Mouse (Mus musculus) megakaryocyte, embryonic 14.5 days (primary cell): ENCODE results near the gene Lat.

ENCODE experiments used
- FLI1 ChIP-seq: IDR thresholded peaks from 2 replicates; pipeline ENCODE4 v1.6.1; 2012; ENCODE audit warnings: low read length, inconsistent platforms, mixed read lengths
- GATA1 ChIP-seq: IDR thresholded peaks from 3 replicates; pipeline ENCODE4 v1.6.1; 2012; ENCODE audit warnings: mixed read lengths, low read length, inconsistent platforms, borderline replicate concordance

DNA sequence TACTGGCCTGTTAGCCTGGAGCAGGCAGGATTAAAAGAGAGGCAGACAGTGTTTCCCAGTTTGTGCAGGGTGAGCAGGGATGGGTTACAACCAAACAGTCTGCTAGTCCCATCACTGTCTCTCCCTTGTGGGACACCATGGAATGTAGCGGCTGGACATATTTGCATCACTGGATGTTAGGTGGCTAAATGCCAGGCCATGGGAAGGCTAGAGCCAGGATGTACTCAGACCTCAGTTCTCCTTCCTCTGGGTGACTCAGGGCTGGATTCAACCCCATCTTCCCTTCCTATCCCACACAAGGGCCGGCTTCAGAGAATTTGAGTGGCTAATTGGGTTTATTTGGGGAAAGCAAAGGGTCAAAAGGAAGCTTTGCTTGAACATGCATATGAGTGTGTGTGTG lies 39.3 kb upstream of the Lat start:
- TF ChIP-seq GATA1 (no peak), FLI1 (no peak)
